Mouse (Mus musculus) gastrocnemius, postnatal 25 days (tissue): ENCODE measurements around the gene Osbpl5. TPM values are rescaled to one million over a fixed set of nuclear protein-coding genes. Genes with fewer than 3 reads are reported as not detected.
A peak's percentile ranks its signal among the peaks of the same experiment; 100 is the strongest.

Experiments
- DNase-seq: peaks from one replicate; pipeline ENCODE4 v3.0.0; 2022
- long read RNA-seq, 2 experiments: library from polyadenylated mRNA; stranded (forward); transcript quantifications; one replicate each; pipeline ENCODE4 v2.0.0; 2021
- total RNA-seq, 2 experiments: library from RNA; stranded (reverse); gene quantifications; 1 replicate in 1 of 2; 2 replicates in 1 of 2; pipeline ENCODE4 v1.2.3; 2021

The Osbpl5 gene
- 10 to 100 TPM; 18.7 to 19.0 TPM for total RNA-seq
- long read RNA-seq, experiment 1, partial matches to known transcripts, result 2 of 7 reads
- long read RNA-seq, experiment 1, other reads (novel, unspliced or antisense), result 3 of 7 reads
- long read RNA-seq, experiment 2, partial matches to known transcripts, result 4 of 8 reads
- long read RNA-seq, experiment 2, other reads (novel, unspliced or antisense), result 1 of 8 reads

DNA sequence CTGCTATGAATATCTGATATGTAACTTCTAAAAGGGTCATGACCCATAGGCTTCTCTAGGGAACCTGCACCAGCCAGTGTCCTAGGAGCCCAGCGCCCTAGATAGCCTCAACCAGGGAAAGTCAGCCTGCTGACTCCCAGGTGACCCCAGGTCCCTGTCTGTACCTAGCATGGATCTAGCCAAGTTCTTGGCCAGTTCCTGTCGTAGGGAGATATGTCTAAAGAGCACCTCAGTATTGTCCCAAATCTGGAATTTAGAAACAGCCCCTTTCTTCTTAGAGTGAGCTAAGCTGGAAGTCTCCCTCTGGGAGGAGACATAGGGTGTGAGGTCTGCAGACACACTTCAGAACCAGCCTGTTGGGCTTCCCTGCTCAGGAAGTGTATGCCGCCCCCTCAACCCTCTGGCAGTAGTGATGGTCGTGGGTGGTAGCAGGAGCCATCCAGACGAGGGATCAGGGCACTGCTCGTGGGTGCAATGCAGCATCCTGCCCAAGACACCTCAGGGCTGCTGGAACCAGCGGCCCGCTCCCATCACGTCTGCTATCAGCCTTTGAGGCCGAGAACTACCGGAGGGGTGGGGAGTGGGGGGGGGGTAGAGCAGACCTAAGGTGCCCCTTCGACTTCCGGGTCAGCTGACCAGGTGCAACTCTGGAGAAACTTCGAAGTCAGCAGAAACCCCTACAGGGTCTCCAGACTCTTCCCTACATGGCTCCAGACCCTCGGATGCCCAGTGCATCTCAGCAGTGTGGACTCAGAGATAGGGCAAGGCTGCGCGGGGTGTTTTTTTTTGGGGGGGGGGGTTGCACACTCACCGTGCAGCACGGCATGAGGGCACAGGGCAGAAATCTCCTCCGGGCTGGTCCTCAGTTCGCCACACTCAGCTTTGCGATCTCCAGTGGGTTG is at the start of gene Osbpl5:
Gene Osbpl5 (minus strand): TSS at position 861 of the 902 bp plus-strand sequence.
- DNase-seq, result no peak

DNA sequence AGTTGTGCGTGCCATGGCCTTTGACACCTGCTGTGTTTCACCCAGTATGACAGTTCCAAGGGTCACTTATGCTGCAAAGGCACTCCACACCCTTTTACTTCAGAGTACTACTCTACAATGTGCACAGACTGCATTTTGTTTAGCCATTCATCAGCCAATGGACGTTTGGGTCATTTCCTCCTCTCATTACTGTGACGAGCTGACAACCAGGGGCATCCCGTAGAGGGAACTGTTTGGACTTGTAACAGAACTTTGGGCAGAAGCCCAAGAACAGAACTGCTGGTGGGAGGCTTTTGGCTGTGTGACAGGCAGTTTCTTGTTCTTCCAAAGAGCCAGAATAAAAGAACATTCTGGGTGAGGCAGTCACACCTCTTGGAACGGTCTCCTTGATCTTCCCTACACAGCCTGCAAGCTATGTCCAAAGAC is 48.4 kb upstream of the Osbpl5 start:
- no peak for DNase-seq

DNA sequence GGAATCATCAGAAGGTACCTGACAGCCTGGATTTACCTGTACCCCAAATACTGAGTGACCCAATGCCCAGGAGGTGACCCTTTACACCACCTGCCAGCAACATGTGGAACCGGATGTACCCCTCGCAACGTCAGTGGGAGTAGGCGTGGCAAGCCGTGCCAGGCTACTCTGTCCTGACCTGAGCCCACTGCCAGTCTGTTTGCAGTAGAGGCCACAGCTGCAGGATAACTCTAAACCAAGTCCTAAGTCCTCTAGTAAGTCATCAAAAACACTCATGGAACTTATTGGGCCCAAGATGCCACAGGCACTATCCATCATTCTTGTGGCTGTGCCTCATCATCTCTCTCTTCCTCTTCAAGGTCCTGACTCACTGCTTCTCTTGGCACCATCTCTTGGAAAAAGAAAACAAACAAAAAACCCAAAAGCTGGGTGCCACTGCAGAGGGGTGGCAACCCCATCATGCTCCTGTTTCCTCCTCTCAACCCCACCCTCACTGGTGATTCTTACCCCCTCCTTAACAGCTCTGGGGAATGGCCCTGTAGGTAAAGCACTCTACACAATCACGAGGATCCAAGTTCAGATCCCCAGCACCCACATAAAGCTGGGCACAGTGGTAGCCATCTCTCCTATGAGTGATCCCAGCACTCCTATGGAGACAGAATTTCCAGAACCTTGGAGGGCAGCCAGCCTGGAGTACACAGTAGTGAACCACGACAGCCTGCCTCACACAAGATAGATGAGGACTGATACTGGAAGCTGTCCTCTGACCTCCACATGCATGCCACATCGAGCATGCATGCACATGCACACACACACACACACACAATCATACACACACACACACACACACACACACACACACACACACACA is 44.6 kb upstream of the Osbpl5 start:
- DNase-seq, result no peak

DNA sequence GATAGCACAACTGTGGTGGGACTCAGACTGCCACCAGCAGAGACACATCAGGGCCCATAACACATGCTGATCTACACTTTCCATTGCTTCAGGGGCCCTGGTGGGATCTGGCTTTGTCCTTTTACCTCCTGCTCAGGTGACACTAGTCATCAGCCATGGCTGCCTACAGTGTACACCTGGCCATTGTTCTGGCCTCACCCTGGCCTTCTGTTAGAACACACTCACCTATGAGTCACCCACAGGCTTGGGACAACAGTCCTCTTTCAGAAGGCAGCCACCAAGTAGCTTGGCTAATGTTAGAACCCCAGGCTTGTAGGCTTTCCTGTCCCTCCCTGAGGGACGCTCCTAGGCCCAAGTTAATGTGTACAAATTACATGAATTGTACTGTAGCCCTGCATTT is 44.0 kb upstream of the Osbpl5 start:
- DNase-seq, result no peak

DNA sequence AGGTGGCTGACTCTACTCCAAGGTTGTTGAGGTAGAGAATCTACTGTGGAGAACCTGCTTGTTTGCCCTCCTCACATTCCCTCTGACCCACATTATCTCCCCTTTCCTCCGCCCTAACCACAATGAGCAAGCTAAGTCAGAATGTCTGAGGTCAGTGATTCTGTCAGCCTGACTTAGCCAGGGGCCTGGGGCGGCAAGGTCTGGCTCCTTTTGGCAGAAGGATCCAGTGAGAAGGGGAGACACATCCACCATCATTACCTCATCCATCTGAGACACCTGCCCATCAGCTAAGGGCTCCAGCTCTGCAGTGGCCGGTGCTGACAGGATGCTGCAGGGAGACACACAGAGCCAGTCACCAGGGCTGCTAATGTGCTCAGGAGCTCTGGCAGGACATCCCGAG is 42.0 kb upstream of the Osbpl5 start:
- DNase-seq, result no peak

DNA sequence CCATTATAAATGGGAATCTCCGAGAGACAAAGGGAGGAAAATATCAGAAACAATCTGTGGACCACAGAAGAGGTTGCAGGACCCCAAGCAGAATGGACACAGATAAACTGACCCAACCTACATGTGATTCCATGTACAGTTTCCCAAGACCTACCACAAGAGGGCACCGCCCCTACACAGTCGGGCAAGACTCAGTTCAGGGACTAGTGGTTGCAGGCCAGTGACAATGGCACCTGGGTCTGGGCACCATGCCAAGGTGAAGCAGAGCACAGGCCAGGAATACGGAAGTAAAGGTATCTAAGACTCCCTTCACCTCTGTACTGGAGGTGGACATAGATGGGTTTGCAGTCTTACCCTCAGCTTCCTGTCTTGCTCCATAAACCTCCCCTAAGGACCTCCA is 36.3 kb upstream of the Osbpl5 start:
- DNase-seq, result no peak

DNA sequence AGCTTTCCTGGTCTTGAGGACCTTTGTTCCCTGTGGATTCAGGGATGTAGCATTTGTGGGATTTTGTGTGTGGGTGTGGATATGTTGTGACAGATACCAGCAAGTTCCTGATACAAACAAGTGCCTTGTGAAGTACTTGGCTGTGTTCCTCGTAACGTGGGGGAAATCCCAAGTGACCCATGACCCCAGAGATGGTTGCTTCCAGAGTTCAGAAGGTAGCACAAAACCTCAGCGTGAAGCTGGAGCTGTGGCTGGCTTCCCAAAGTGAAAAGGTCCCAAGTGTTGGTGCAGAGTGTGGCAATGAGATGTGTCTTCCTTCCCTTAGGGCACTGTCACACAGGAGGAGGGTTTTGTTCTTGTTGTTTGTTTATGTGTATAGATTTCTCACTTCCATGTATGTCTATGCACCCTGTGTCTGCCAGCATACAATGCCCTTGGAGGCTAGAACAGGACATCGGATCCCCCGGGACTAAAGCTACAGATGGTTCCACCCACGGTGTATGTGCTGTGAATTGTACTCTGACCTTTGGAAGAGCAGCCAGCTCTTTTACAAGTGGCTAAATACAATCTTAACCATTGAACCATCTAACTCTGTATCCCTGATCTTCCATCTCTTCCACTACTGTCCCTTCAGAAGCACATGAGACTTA is 35.7 kb upstream of the Osbpl5 start:
- no peak for DNase-seq

DNA sequence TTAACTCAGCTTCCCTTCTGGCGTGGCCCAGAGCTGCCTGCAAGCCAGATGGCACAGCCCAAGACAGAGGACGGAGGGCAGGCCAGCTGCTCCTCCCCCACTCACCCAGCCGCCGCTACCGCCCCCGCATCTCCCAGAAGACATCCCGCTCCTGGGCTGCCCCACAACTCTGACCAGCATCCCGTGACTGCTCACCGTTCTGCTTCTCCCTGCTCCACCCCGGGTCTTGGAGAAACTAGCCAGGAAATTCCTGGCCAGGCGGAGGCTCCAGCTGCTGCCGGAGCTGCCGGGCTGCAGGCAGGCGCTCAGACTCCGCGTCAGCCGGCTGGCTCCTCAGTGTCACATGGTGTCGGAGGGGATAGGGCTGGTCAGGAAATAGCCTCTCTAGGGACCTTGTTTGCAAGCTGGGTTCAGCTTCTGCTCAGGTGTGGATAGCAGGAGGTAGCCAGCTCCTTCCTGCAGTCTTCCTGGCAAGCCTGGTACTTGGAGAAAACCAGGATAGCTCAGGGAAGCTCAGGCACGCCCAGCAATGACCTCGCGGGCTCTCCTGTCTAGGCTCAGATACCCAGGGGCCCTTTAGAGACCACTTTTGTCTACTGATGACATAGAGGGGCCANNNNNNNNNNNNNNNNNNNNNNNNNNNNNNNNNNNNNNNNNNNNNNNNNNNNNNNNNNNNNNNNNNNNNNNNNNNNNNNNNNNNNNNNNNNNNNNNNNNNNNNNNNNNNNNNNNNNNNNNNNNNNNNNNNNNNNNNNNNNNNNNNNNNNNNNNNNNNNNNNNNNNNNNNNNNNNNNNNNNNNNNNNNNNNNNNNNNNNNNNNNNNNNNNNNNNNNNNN is 27.4 kb upstream of the Osbpl5 start, which contains the start of gene Mrgpre:
Gene Mrgpre (minus strand): TSS at position 505 of the 834 bp plus-strand sequence.
- DNase-seq, result peak; percentile 89

DNA sequence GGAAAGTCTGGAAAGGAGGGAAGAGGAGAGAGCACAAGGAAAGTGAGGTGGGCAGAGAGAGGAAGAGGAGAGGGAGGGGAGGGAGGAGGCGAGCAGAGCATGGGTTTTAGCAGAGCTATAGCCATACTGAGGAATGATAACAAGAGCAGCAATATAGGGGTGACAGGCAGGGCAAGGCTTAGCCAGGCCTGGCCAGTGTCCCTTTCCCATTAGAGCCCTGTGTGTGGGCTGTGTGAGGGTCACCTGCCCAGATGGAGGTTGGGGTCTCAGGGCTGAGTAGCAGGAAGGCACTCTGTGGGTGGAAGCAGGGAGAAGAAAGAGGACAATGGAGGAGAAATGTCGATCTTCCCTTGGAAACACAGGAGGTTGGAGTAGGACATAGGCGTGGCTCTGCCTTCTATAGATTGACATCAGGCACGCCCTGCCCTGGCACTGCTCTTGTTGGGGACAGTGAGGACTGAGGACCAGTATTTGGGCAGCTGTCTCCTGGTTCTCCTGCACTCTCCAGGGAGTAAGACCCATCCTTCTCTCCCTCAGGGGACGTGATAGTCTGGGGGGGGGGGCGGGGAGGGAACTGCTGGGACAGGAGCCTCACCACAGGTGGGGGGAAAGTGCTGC is 26.7 kb upstream of the Osbpl5 start:
- DNase-seq, result no peak

DNA sequence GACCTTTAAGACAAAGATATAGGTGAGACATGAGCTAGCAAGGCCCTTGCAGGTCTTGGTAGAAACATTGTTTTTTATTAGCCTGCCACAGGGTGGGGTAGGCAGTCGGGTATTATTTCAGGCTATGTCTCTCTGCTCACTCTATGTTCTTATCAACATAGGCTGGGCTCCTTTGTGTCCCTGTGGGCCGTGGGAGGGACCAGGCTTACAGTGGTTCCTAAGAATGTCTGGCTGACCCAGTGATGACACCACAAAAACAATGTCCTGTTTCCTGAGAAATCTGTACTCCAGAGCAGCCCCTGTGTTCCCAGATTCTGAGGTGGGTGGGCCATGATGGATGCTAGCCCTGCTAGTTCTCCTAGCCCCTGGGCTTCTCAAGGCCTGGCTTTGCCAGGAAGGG is 20.6 kb upstream of the Osbpl5 start:
- DNase-seq, result peak; percentile 37

DNA sequence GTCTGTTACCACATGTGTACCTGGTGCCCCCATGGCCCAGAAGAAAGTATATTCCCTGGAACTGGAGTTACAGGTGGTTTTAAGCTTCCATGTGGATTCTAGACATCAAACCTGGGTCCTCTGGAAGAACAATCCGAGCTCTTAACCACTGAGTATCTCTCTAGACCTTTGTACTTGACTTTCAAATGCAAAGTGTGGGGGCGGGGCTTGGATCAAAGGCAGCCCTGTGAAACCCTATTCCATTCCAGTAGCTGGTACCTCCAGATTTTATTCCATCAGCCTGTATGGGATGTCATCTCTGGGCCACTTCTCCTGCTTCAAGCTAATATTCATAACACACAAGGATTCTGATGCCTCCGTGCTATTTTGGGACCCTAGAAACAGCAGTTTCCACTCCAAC is 19.4 kb upstream of the Osbpl5 start:
- no peak for DNase-seq

DNA sequence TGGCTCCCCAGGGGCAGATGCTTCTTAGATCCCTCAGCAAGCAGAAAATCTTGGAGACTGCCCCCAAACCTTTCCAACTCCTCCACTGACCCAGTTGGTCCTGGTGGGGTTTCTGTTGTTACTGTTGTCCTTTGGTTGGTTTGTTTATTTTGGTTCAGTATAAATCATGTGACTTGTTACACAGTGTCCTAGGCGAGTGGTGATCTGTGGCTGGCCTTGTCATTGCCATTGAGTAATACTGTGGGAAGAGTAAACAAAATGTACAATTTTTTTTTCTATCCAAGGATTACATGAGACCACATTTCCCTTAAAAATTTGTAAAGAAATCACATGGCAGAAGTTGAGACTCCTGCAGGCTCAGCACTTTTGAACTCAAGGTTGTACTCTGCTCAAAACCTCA is 12.7 kb upstream of the Osbpl5 start:
- no peak for DNase-seq

DNA sequence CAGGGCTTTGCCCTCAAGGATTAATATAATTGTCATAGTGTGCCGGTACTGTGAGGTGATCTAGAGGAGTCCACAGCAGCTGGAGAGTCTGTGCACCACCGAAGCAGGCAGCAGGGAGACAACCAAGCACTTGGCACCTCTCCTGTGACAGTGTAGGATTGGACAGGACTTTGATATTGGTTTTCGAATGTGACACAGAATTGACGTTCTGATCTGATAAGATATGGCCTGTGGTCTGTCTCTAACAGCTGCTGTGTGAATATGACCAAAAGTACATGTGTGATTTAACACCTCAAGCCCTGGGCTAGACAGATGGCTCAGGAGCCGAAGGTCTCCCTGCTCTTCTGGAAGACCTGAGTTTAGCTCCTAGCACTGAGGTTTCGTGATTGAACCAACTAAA is 11.5 kb upstream of the Osbpl5 start:
- DNase-seq, result no peak

DNA sequence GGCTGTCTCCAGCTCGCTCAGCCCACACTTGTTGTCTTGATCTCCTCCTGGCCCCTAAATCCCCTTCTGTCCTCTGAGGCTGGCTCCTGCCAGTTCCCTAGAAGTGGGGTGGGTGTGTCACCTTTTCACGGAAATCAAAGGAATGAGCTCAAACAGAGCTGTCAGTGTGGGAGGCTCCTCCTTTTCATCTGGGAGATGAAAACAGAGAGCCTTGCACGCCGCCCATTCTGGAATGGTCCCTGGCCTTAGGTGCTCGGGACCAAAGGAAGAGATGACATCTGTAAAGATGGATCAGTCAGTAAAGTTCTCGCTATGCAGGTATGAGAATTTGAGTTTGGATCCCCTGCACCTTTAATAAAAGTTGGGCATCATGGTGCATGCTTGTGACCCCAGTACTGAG is 10.1 kb upstream of the Osbpl5 start, which contains the start of gene Mrgprg:
Gene Mrgprg (minus strand): TSS at position 101 of the 400 bp plus-strand sequence.
- DNase-seq, result no peak

DNA sequence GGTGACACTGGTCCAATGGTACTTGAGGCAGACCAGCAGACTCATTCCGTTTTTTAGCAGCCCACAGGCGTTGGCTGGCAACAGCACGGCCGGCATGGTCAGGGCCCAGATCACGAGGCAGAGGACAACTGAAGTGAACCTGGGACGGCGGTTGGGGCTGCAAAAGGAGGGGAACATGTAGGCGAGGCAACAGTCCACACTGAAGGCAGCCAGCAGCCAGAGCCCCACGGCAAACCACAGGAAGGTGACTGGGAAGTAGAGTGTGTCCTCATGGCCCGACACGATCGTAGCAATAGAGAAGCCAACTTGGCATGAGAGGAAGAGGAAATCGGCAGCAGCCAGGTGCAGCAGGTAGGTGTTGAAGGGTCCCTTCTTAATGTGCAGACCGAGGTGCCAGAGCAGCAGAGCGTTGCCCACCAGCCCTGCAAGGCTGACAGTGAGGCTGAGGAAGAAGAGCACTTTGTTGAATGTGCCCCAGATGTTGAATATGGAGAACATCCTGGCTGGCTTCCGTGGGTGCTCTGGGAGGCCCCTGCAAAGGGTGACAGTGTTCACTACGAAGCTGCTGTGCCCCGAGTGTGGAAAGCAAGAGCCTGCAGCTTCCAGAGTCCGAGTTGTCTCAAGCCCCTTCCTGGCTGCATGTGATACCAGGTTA is 8.2 kb upstream of the Osbpl5 start:
- DNase-seq, result no peak

DNA sequence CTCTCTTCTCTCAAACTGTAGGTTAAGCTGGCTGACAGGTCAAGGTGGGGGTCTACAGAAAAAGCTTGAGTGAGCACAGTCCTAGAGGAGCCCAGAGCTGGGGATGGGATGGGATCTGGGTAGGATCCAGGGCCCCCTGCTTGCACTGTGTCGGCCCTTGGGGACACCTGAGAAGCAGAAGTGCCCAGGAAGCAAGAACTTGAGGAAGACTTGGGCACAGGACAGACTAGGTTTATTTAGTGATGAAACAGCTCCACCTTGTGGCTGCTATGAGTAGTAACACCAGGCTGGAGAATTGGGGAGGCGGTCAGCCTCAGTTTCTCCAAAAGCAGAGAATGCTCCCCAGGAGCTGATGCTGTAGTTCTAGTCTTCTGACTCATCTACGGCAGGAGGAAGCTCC is 7.0 kb upstream of the Osbpl5 start:
- no peak for DNase-seq

DNA sequence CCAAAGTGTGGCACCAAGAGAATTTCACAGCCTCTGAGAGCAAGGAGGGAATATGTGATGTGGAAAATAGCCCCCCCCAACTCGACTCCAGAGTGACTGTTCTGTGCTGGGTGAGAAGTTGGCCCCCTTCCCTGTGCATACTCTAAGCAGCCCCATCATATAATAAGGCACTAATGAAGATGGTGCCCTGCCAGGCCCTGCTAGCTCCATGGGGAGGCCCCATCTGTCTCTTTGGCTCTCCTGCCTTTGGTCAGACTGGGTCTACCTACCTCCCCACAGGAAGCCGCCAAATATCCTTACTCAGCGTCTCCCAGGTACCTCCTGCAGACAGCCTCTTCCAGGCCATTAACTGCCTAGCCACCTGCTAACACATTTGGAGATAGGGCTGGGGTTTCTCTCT is 2.2 kb upstream of the Osbpl5 start:
- DNase-seq, result no peak

DNA sequence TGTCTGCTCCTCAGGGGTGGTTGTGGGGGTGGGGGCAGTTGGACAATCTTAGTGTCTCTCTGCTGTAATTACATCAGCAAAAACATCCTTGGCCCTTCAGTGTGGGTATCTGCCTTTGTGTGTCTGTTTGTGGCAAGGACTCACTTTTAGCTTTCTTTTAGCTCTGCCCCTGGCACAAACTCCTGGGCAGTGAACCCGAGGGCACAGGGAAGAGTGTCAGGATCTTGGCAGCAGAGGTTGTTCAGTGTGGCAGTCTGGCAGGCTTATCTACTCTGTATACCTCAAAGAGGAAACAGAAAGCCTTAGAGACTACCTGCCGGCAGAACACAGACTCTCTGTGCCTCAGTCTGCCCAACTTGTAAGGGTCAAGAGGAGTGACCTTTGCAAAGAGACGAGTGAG is 911 bp upstream of the Osbpl5 start:
- DNase-seq, result no peak

DNA sequence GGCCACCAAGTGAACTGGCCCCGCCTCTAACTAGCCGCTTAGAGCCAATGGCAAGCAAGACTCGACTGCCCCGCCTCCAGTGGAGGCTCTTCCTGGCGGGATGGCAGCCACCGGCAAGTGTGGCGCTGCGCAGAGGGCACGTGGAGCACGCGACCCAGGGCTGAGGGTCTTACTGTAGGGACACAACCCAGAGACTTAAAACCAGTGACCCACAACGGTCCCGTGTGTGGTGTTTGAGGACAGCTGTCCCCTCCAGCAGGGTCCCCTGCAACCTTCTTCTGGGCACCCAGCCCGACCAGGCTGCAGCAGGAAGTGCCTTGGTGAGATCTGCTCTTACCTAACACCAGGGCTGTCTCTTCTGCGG is 224 bp upstream of the Osbpl5 start:
- DNase-seq, result peak; percentile 71
